Mouse (Mus musculus) layer of hippocampus, adult 9-11 months (tissue): ENCODE results near the gene Aldh1b1.

Experiments
- DNase-seq: peaks from one replicate; pipeline ENCODE4 v3.0.0; 2022

The Aldh1b1 gene

DNA sequence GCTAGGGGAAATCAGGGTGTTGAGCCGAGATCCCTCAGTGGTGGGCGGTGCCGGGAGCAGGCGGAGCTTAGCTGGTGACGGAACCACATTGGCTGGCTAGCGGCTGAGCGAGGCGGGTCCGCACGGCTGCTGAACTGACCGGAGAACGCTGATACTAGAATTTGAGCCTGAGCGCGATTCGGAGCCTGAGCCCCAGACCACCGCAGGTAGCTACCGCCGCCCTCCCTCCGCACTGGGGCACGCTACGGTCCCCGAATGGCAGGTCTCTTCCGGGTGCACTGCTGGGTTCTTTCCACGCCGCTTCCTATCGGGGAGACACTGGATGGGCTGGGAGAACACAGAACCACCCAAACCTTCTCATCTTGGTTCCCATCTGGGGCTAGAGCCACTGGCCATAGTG is at the start of gene Aldh1b1:
TSS of gene Aldh1b1 (plus strand) at position 59 of the 400 bp plus-strand sequence.
- DNase-seq, result peak; percentile 65

DNA sequence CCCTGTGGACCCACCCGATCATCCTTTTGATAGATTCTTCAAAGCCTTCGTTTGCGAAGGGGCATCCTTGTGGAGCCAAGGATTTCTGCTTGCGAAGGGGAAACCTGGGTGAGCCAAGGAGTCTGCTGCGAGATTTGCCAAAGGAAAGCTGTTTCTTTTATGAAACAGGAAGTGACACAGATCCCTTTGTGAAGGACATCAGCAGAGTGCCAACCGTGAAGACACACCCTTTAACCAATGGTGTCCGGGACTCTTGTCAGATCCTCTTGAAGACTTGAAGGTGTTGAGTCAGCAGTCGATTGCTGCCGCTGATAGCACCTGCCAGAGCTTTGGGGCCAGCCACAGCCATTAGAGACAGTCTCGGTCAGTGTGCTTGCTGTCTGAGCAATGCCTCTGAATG is 49.4 kb upstream of the Aldh1b1 start:
- no peak for DNase-seq

DNA sequence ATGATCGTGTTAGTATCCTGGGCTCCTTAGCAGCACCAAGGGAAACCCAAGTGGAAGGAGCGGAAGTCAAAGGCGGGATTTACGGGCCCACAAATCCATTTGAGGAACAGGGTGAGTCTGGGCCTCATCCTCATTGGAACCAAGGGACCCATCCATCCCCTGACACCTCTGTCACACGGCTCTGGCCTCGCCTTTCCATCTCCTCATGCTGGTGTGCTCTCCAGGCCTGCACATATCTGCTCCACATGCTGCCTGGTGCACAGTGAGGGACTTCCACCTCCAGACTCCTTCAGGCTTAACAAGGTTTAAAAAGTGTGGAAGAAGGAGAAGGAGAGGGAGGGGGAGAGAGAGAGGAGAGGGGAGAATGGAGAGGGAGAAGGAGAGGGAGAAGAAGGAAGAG is 48.3 kb upstream of the Aldh1b1 start:
- DNase-seq, result no peak

- no peak for DNase-seq
These were observed 45.5 kb upstream of the Aldh1b1 start for GRCm38 (mm10) chr4:45753211-45753809.

- DNase-seq, result no peak
These were observed 44.7 kb upstream of the Aldh1b1 start for GRCm38 (mm10) chr4:45754171-45754570.

- DNase-seq, result peak; percentile 21
These were observed 43.7 kb upstream of the Aldh1b1 start for GRCm38 (mm10) chr4:45755097-45755496.

- DNase-seq, result peak; percentile 85
These were observed 42.9 kb upstream of the Aldh1b1 start for GRCm38 (mm10) chr4:45755881-45756280.

GRCm38 (mm10) chr4:45757941-45758340 is 40.9 kb upstream of the Aldh1b1 start:
- no peak for DNase-seq

GRCm38 (mm10) chr4:45759411-45759810 is 39.4 kb upstream of the Aldh1b1 start:
- DNase-seq, result no peak

DNA sequence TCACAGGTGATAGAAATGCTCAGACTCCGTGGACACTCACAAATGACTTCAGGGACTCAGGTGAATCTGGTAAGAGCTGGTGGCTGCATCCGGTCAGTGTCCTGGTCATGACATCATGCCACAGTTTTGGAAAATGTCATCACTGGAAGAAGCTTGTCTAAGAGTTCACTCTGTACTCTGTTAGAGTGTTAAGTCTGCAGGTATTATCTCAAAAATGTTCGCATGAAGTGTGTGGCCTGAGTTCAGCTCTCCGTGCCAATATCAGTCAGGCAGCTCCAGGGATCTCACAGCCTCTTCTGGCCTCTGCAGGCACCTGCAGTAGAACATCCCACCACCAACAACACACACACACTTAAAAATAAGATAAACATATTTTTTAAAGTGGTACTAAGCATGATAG is 36.2 kb upstream of the Aldh1b1 start:
- DNase-seq, result no peak

DNA sequence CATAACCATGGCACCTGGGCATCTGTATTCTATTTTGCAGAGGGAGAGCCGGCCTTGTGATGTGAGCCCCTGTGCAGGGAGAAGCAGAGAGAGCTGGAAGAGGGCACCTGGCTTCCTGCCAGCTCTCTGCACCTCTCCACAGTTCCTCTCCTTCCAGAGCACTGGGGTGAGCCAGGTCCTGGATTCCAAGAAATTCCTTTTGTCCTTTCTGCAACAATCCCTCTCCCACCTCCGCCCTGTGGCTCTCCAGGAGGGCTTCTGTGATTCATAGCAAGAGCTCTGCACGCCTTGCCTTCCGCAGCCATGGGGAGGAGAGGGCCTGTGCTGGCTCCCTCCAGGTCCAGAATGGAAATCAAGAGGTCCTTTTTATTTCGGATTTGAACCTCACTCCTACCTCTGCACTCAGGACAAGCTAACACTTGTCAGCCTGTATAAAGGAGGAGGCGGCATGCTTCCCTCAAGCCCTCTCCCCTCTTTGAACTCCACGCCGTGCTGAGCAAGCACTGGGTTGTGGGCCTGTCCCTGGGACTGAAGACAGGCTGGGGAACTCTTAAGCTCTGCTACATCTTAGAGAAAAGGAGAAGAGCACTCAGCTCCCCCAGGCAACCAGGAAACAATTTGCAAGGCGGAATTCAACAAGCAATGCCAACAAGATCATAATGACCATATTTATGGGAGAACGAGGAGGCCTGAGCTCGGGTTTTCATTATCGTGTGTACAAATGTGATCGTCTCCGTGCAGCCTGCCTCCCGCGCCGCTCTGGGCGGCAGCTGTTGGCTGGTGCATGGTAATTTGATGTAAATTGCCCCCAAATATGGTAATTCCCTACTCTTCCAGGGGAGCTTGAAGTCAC is 35.3 kb upstream of the Aldh1b1 start:
- DNase-seq, result no peak

DNA sequence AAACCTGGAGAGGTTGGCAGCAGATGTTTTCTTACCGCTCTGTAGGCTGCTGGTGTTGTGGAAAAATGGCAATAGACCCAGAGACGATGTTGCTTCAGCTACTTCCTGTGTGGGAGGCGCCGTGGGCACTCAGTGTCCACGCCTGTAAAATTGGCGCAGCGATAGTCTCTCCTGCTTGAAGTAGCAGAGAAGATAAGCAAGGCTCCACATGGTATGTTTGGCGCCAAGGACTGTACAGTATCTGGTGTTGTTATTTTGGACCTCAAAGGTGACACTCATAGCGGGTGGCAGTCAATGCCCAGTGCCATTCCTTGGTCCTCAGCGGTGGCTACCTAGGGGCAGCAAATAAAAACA is 34.7 kb upstream of the Aldh1b1 start:
- peak; percentile 28 for DNase-seq

- DNase-seq, result no peak
These were observed 33.7 kb upstream of the Aldh1b1 start for GRCm38 (mm10) chr4:45765121-45765564.

GRCm38 (mm10) chr4:45765565-45766201 is 33.1 kb upstream of the Aldh1b1 start:
- no peak for DNase-seq

DNA sequence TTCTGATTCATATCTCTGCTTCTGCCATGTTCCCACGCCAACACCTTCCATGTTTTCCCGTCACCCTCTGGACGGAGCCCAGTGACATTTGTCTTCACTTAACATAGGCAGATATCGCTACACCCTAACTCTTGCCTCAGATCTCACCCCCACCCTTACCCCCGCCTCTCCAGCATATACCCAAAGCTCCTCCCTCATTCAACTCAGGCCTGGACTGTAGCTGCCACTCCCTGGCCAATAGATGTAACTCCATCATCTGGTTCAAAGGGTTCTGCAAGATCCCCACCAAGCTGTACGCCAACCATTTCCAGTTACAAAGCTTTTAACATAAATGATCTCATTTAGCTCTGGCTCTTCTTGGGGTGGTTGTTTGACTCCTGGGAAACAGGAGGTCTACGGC is 32.0 kb upstream of the Aldh1b1 start:
- no peak for DNase-seq

GRCm38 (mm10) chr4:45767891-45768558 is 30.8 kb upstream of the Aldh1b1 start:
- DNase-seq, result no peak

DNA sequence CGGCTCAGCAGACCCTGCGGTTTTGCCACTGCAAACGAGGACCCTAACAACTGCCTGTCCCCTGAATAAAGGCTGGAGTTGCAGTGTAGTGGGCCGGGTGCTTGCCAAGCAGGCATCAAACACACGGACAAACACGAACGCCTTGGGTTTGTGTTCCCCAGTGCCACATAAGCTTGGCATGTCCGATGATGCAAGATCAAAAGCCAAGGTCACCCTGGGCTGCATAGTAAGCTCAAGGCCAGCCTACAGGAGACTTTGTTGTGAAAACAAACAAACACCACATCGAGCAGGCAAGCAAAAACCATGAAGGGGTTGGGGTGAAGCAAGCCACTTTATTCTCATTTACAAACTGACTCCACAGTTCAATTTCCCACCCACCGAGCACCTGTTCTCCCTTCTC is 29.7 kb upstream of the Aldh1b1 start:
- DNase-seq, result no peak

GRCm38 (mm10) chr4:45769791-45770637 is 28.8 kb upstream of the Aldh1b1 start:
- no peak for DNase-seq

DNA sequence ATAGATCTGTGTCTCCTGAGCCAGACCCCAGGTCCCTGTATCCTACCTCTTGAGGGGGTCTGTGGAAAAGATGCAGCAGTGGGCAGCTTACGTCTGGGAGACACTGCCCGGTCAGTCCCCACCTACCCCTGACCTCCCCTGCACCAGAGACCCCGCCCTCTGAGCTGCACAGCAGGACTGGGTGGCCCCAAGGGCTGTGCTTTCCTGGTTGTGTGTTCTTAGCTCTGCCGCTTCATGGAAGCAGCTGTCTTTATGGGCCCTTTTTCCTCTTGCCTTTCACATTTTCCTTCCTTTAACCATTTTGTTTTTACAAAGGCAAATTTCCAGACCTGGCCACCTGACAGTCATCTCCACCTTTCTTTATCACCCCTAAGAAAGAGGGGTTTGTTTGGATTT is 28.2 kb upstream of the Aldh1b1 start:
- DNase-seq, result no peak

DNA sequence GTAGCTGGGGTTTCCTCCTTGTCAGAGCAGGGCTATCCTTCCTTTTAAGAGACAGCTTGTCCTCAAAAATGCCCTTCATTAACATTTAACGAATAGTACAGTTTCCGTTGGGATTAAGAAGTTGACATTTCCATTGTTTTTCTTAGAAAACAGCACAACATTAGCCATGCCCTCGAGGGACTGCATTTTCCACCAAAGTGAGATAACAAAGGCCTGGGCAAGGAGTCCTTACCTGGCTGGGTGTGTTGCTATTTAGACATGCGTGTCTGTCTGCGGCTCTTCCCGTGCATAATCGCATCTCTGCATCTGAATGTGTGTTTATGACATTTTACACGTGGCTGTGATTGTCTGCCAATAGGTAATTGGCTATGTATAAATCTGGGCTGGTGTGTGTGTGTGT is 27.6 kb upstream of the Aldh1b1 start:
- DNase-seq, result no peak

- DNase-seq, result peak; percentile 41
These were observed 27.2 kb upstream of the Aldh1b1 start for GRCm38 (mm10) chr4:45771619-45772018.

- DNase-seq, result no peak
These were observed 15.2 kb upstream of the Aldh1b1 start for GRCm38 (mm10) chr4:45783671-45784070.

GRCm38 (mm10) chr4:45785959-45786358 is 12.9 kb upstream of the Aldh1b1 start:
- no peak for DNase-seq
